Mouse (Mus musculus): ENCODE measurements around the gene Gm28168. TPM values are rescaled to one million over a fixed set of nuclear protein-coding genes. Genes with fewer than 3 reads are reported as not detected.
"Not testable (repeated sequence)": the region's sequence is repeated elsewhere in the genome, so short reads cannot be mapped to it uniquely, and the experiment has no call there.

Gene Gm28168
- not detected in 2 replicates for polyA plus RNA-seq (2015; fragmentation: Nextera tagmentation; extraction: Ambion mirVana)

DNA sequence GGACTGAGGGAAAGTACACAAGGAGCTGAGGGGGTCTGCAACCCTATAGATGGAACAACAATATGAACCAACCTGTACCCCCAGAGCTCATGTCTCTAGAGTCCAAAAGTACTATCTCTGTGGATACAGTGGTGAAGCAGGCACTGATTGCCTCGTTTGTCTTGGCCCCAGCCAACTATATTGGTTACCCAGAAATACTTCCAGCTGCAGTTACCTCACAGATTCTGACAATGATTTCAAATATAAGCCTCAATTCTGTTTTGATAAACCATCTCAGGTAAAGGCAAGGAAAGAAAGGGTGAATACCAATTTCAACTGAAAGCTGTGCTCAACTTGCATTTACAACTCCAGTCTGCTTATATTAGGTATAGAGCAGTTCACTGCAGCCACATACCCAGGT, at the start of gene Gm28168:
TSS of gene Gm28168 (plus strand) at position 301 of the 400 bp plus-strand sequence.
- not testable (repeated sequence) for ATAC-seq (ENCODE audit: extremely low read depth, insufficient number of reproducible peaks, low FRiP score, low TSS enrichment)

GRCm38 (mm10) chr1:117965639-117966038, 37.8 kb downstream of the Gm28168 start, which contains the start of gene Gm7145:
Gm7145 (plus strand) TSS chr1:117965939.
- Histone ChIP-seq H3K9me3 (peaks cover 15% of the 10 kb centered on the region; the same call in 1 of the 2 replicates), H3K4me3 (no peak within 1 kb of the TSS), H3K27me3 (replicated peaks) (no peaks in the 10 kb centered on the region), H3K4me1 (no peaks in the 10 kb centered on the region), H3K9ac (no peak within 1 kb of the TSS), H3K36me3 (no peaks in the 10 kb centered on the region), H3K27ac (replicated peaks) (no peak within 1 kb of the TSS), H3K4me2 (no peak within 1 kb of the TSS)
- WGBS, result 62% methylated on average over 4 of the region's 4 CpGs
- no peak for ATAC-seq (ENCODE audit: extremely low read depth, insufficient number of reproducible peaks, low FRiP score, low TSS enrichment)

More for the DNA sequence above, at the start of gene Gm28168:
- not testable (repeated sequence) for H3K4me3 ChIP-seq; H3K4me1 ChIP-seq; H3K36me3 ChIP-seq; H3K9ac ChIP-seq; H3K27ac ChIP-seq (replicated peaks); H3K27me3 ChIP-seq (replicated peaks); H3K4me2 ChIP-seq; H3K9me3 ChIP-seq
- 12% methylated on average over 1 of the region's 1 CpGs for WGBS

Other genes starting within 250 kb of the Gm28168 start
- gene Gm28363, start 230.9 kb upstream of the Gm28168 start, polyA plus RNA-seq (2015; fragmentation: Nextera tagmentation; extraction: Ambion mirVana), result not detected in 2 replicates
- not detected in 2 replicates for gene B020011L13Rik, start 146.9 kb upstream of the Gm28168 start, polyA plus RNA-seq (2015; fragmentation: Nextera tagmentation; extraction: Ambion mirVana)
- not detected in 2 replicates for gene Gm28360, start 97.9 kb upstream of the Gm28168 start, polyA plus RNA-seq (2015; fragmentation: Nextera tagmentation; extraction: Ambion mirVana)
- not detected in 2 replicates for gene Gm7145, start 37.9 kb downstream of the Gm28168 start, polyA plus RNA-seq (2015; fragmentation: Nextera tagmentation; extraction: Ambion mirVana)
- gene Gm29106, start 248.5 kb downstream of the Gm28168 start, polyA plus RNA-seq (2015; fragmentation: Nextera tagmentation; extraction: Ambion mirVana), result 0.04 and 0.12 TPM in 2 replicates

Measured in heart, embryonic 13.5 days (tissue).